Mouse (Mus musculus) limb, embryonic 12.5 days (tissue): ENCODE results near the gene Atg5. TPM values are rescaled to one million over a fixed set of nuclear protein-coding genes. Genes with fewer than 3 reads are reported as not detected.

Experiments used
- ATAC-seq: fragments of 200-750 bp; cut with Nextera tagmentation; 2 replicates; pipeline ENCODE4 v1.8.0; 2017; ENCODE audit warnings: low read depth, moderate TSS enrichment; ENCODE audit not compliant: insufficient number of reproducible peaks, insufficient read depth, low FRiP score, low TSS enrichment
- H3K27ac ChIP-seq: fragments of 300-500 bp; sonication (generic); 2 replicates; pipeline ENCODE4 v1.5.1; 2016; ENCODE audit warnings: mild to moderate bottlenecking, moderate library complexity
- H3K27me3 ChIP-seq: fragments of 300-500 bp; sonication (generic); 2 replicates; pipeline ENCODE4 v1.6.1; 2016; ENCODE audit warnings: mild to moderate bottlenecking, moderate library complexity
- H3K36me3 ChIP-seq: fragments of 300-500 bp; sonication (generic); 2 replicates; pipeline ENCODE4 v1.6.1; 2016; ENCODE audit warnings: mild to moderate bottlenecking, moderate library complexity
- H3K4me1 ChIP-seq: fragments of 300-500 bp; sonication (generic); replicated peaks from 2 replicates; pipeline ENCODE4 v1.6.1; 2016
- H3K4me2 ChIP-seq: fragments of 300-500 bp; sonication (generic); 2 replicates; pipeline ENCODE4 v1.6.1; 2016; ENCODE audit warnings: mild to moderate bottlenecking, moderate library complexity
- H3K4me3 ChIP-seq: fragments of 300-500 bp; sonication (generic); replicated peaks from 2 replicates; pipeline ENCODE4 v1.5.1; 2016; ENCODE audit warnings: mild to moderate bottlenecking
- H3K9ac ChIP-seq: fragments of 300-500 bp; sonication (generic); replicated peaks from 2 replicates; pipeline ENCODE4 v1.6.1; 2016; ENCODE audit warnings: mild to moderate bottlenecking, moderate library complexity
- H3K9me3 ChIP-seq: fragments of 300-500 bp; sonication (generic); 2 replicates; pipeline ENCODE4 v1.6.1; 2016; ENCODE audit warnings: mild to moderate bottlenecking, moderate library complexity
- WGBS: fragments of 180-500 bp; shearing (Covaris S2); methylation state at CpG from one replicate; pipeline ENCODE4 v1.1.7; 2016; 5-methylcytosine and 5-hydroxymethylcytosine counted together
- polyA plus RNA-seq: library from polyadenylated mRNA; unstranded; fragments of >200 nt; fragmentation: Nextera tagmentation; extraction: Ambion mirVana; gene quantifications from 2 replicates; pipeline ENCODE4 v1.2.1, GENCODE M21; 2016

The Atg5 gene
- polyA plus RNA-seq, 1 experiment from 2014 or later, result 48.5 TPM

DNA sequence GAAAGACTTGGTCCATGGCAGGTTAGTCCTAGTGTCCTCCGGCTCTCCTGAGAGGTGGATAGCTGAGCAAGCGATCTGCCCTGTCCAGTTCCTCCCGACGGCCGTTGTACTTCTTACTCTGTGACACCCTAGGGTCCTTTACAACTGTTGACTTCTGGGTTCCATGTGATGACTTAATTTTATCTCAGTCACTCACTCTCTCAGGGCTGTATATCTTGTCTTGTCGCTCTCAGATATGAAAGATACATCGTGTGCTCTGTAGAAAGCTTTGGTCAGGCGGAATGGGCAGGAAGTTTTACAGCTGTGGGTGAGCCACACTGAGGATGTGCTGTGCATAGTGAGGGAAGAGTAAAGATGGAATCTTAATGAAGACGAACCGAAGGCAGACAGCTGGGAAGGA is 86.2 kb downstream of the Atg5 start:
- H3K9ac ChIP-seq, result no peak overlapping the region
- ATAC-seq, result no peak
- H3K27me3 ChIP-seq, result no peaks in the 10 kb centered on the region
- peaks cover 5% of the 10 kb centered on the region for H3K4me1 ChIP-seq
- H3K9me3 ChIP-seq, result no peaks in the 10 kb centered on the region
- peaks cover 3% of the 10 kb centered on the region; the same call in 1 of the 2 replicates for H3K36me3 ChIP-seq
- WGBS, result 84% methylated on average over 10 of the region's 10 CpGs
- no peak overlapping the region for H3K4me2 ChIP-seq
- no peak overlapping the region for H3K4me3 ChIP-seq
- no peak overlapping the region for H3K27ac ChIP-seq

DNA sequence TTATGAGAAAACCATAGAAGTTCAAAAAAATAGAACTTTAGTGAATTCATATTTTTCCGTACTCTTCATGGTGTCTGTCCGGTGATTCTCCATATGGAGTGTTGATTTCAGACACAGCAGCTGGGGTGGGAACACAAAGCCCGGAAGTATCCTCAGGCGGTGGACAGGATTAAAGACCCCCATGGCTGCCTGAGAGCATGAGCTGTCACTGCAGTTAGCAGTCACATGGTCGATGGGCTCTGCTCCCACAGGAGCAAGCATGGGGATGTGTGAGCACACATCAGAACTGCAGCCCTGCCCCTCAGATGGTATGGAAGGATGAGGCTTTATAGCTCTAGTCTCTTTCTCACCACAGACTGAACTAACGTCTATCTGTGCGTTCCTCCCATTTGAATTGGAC is 87.1 kb downstream of the Atg5 start:
- no peak overlapping the region for H3K27ac ChIP-seq

DNA sequence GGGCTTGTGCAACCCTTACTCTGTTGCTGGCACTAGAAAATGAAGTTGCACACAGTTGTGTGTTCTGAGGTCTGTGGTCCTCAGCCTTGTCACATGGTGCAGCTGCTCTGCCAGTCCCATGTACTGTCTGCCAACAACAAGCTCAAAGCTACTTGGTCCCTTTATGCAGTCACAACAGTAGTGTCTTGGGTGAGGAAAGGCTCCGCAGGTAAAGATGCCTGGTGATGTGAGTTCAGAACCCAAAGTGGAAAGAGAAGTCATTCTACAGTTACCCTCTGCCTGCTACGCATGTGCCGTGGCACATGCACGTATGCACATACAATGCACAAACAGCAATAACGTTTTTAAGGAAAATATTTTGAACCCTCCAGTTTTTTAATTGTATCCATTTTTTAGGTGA is 88.5 kb downstream of the Atg5 start:
- Histone ChIP-seq H3K27me3 (no peaks in the 10 kb centered on the region), H3K9me3 (no peaks in the 10 kb centered on the region), H3K4me2 (no peak overlapping the region), H3K4me1 (peaks cover 9% of the 10 kb centered on the region), H3K9ac (no peak overlapping the region), H3K27ac (no peak overlapping the region), H3K4me3 (no peak overlapping the region), H3K36me3 (no peaks in the 10 kb centered on the region)
- WGBS, result 80% methylated on average over 5 of the region's 5 CpGs
- ATAC-seq, result no peak

More for the DNA sequence above, 87.1 kb downstream of the Atg5 start:
- H3K4me3 ChIP-seq, result no peak overlapping the region
- WGBS, result 70% methylated on average over 7 of the region's 7 CpGs
- peaks cover 5% of the 10 kb centered on the region for H3K4me1 ChIP-seq
- no peak for ATAC-seq
- no peaks in the 10 kb centered on the region for H3K9me3 ChIP-seq
- no peaks in the 10 kb centered on the region for H3K27me3 ChIP-seq
- H3K4me2 ChIP-seq, result no peak overlapping the region
- peaks cover 3% of the 10 kb centered on the region; the same call in 1 of the 2 replicates for H3K36me3 ChIP-seq
- no peak overlapping the region for H3K9ac ChIP-seq

DNA sequence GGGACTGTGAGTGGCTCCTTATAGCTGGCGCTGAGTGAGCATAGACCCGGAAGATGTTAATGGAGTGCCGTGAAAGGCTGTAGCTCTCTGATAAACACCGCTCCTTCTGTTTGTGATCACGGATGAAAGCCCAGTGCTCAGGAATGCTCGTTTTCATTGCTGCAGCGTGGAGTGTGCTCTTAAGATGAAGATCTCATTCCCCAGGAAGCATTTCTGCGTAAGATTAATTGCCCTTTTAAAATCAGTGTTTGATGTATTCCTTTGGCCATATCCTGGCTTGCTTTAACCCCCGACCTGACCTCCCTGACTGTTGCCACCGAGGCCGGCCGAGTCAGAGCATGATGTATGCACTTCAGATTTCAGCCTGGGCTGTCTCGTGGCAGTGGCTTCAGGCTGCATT is 89.2 kb downstream of the Atg5 start:
- Histone ChIP-seq H3K9me3 (no peaks in the 10 kb centered on the region), H3K4me2 (peak overlapping the region; percentile 13; the same call in 1 of the 2 replicates), H3K9ac (no peak overlapping the region), H3K4me1 (peaks cover 9% of the 10 kb centered on the region), H3K4me3 (no peak overlapping the region), H3K27ac (no peak overlapping the region), H3K36me3 (no peaks in the 10 kb centered on the region), H3K27me3 (no peaks in the 10 kb centered on the region)
- 6% methylated on average over 13 of the region's 13 CpGs for WGBS
- no peak for ATAC-seq

DNA sequence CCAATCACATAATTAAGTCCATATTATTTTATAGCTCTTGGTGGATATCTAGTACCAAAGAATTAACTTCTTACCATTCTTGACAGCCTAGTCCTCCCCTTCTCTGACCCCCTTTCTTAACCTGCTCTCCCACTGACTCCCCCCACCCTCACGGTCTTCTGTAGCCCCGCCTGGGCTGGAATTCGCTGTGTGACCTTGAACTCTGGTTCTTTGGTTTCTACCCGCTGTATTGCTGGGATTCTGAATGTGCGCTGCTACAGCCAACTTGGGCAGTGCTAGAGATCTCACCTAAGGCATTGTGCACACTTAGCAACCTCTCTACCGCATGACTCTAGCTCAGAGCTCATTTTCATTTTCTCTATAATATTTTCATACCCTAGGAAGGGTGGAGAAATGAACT is 90.7 kb downstream of the Atg5 start:
- no peak overlapping the region for H3K4me2 ChIP-seq
- H3K9ac ChIP-seq, result no peak overlapping the region
- no peaks in the 10 kb centered on the region for H3K27me3 ChIP-seq
- no peaks in the 10 kb centered on the region for H3K9me3 ChIP-seq
- WGBS, result 78% methylated on average over 6 of the region's 6 CpGs
- H3K4me3 ChIP-seq, result no peak overlapping the region
- peaks cover 9% of the 10 kb centered on the region for H3K4me1 ChIP-seq
- H3K27ac ChIP-seq, result no peak overlapping the region
- no peak for ATAC-seq
- no peaks in the 10 kb centered on the region for H3K36me3 ChIP-seq

DNA sequence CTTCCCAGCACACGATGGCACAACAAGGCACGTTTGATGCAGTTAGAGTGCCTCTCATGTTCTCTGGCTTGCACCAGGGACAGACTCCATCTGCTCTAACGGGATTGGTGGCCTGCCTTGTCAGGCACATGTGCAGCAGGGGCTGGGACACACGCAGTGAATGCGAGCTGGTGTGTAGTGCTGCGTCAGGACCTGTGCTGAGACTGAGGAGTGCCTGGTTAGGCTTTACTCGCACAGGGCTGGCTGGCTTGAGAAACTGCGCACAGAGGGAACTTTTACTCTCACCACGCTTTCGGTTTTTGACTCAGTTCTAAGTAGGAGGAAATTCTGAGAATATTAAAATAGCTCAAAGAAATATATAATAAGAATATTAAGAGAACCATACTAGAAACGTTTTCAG is 92.5 kb downstream of the Atg5 start:
- Histone ChIP-seq H3K27me3 (no peaks in the 10 kb centered on the region), H3K9ac (no peak overlapping the region), H3K9me3 (no peaks in the 10 kb centered on the region), H3K4me3 (no peak overlapping the region), H3K4me1 (peaks cover 9% of the 10 kb centered on the region), H3K4me2 (no peak overlapping the region), H3K36me3 (no peaks in the 10 kb centered on the region), H3K27ac (no peak overlapping the region)
- no peak for ATAC-seq
- 65% methylated on average over 11 of the region's 11 CpGs for WGBS

DNA sequence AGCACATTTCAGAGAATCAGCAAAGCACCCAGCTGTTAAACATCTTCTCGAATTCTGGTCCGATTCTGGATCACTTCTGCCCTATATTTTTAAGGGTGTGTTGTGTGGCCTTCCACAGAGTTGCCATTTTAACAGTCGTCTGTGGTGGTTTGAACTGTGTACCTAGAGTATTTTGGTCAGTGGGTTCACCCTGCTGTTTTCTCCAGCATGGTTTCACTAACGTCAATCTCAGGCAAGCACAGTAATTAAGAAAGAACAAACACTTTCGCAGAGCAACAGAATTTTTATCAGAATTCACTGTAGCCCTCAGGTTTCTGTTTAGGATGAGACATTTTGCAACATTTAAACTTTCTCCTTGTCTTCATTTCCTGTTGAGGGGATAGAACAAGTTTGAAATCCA is 94.3 kb downstream of the Atg5 start:
- ATAC-seq, result no peak
- Histone ChIP-seq H3K9ac (no peak overlapping the region), H3K36me3 (peaks cover 3% of the 10 kb centered on the region; the same call in 1 of the 2 replicates), H3K27ac (no peak overlapping the region), H3K4me3 (no peak overlapping the region), H3K4me1 (peaks cover 5% of the 10 kb centered on the region), H3K4me2 (no peak overlapping the region), H3K9me3 (no peaks in the 10 kb centered on the region), H3K27me3 (no peaks in the 10 kb centered on the region)
- 69% methylated on average over 5 of the region's 5 CpGs for WGBS

DNA sequence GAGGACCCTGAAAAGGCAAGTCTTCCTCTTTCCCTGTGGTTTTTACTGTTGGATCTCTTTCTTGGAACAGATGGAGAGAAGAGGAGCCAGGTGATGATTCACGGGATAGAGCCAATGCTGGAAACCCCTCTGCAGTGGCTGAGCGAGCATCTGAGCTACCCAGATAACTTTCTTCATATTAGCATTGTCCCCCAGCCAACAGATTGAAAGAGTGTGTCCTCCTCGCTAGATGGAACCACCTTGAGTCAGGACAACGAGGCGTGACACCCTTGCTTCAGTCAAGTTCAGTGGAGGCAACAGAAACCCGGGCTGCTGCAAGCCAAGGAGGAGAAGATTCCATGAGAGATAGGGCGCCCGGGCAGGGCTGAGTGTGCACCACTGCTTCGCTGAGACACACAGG is 94.7 kb downstream of the Atg5 start:
- H3K27me3 ChIP-seq, result no peaks in the 10 kb centered on the region
- no peak overlapping the region for H3K4me3 ChIP-seq
- WGBS, result 85% methylated on average over 9 of the region's 9 CpGs
- no peak overlapping the region for H3K27ac ChIP-seq
- ATAC-seq, result no peak
- 0 out of 2 replicates have a peak, but pooled peaks cover 4% of the 10 kb centered on the region for H3K4me1 ChIP-seq
- H3K4me2 ChIP-seq, result no peak overlapping the region
- H3K9me3 ChIP-seq, result no peaks in the 10 kb centered on the region
- H3K9ac ChIP-seq, result no peak overlapping the region
- H3K36me3 ChIP-seq, result peaks cover 4% of the 10 kb centered on the region; the same call in 1 of the 2 replicates

DNA sequence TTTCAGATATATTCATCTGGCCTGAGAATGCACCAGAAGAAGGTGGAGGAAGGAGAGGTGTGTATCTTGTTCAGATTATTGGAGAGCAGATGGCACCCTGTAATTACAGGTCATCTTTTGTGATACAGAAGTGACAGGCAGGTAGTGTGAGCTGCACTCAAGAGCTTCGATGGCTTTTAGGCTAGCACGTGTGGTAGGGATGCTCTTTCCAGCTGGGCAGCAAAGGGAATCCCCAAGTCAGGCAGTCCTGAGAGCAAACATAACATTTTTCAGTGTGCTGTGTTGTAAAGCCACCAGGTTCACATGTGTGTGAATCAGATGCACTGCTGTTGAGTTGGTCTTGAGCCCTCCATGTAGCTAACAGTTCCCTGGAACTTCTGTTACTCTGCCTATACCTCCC is 98.0 kb downstream of the Atg5 start:
- no peaks in the 10 kb centered on the region for H3K27me3 ChIP-seq
- no peaks in the 10 kb centered on the region for H3K9me3 ChIP-seq
- H3K9ac ChIP-seq, result no peak overlapping the region
- 0 out of 2 replicates have a peak, but pooled peaks cover 3% of the 10 kb centered on the region for H3K4me1 ChIP-seq
- H3K4me2 ChIP-seq, result no peak overlapping the region
- no peak overlapping the region for H3K4me3 ChIP-seq
- H3K36me3 ChIP-seq, result peaks cover 4% of the 10 kb centered on the region; the same call in 1 of the 2 replicates
- WGBS, result 86% methylated on average over 2 of the region's 2 CpGs
- no peak for ATAC-seq
- no peak overlapping the region for H3K27ac ChIP-seq

DNA sequence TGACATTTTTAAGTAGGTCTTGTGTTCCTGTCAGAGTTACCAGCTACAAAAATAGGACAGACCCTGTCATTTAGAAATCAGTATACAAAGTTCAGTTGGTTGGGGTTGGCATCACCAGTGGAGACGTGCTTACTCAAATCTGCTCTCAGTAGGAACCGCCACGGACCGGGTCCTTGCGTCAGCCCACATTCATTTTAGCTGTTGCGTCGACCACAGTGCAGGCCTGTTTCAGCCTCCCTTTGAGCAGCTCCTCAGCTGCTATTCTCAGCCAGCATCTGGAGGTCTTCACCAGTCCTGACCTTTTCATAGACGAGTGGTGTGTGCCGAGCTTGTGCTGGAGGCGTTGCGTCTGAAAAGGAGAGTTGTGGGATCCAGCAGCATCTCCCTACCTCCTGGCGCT is 98.9 kb downstream of the Atg5 start:
- H3K36me3 ChIP-seq, result peaks cover 4% of the 10 kb centered on the region; the same call in 1 of the 2 replicates
- H3K4me3 ChIP-seq, result no peak overlapping the region
- no peak overlapping the region for H3K27ac ChIP-seq
- H3K4me2 ChIP-seq, result no peak overlapping the region
- no peak overlapping the region for H3K9ac ChIP-seq
- 75% methylated on average over 12 of the region's 12 CpGs for WGBS
- no peaks in the 10 kb centered on the region for H3K27me3 ChIP-seq
- ATAC-seq, result no peak
- 0 out of 2 replicates have a peak, but pooled peaks cover 3% of the 10 kb centered on the region for H3K4me1 ChIP-seq
- no peaks in the 10 kb centered on the region for H3K9me3 ChIP-seq

DNA sequence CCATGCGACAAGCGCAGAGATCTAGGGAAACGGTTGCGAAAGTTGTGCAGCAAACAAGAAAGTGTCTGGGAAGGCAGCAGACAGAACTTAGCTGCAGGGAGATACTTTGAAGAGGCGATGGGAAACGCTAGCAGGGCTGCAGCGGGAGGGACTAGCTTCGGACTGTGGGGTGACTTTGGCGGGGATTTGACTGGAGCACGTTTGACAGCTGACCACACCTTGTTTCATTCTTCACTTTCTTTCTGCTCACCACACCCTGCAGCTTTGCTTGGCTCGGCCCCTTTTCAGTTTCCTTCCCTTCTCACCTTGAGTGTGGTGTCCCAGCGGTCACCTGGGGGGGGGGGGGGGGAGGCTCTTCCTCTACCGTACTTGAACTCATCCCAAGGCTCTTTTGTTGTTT is 100.4 kb downstream of the Atg5 start:
- H3K9me3 ChIP-seq, result no peaks in the 10 kb centered on the region
- WGBS, result 66% methylated on average over 13 of the region's 13 CpGs

DNA sequence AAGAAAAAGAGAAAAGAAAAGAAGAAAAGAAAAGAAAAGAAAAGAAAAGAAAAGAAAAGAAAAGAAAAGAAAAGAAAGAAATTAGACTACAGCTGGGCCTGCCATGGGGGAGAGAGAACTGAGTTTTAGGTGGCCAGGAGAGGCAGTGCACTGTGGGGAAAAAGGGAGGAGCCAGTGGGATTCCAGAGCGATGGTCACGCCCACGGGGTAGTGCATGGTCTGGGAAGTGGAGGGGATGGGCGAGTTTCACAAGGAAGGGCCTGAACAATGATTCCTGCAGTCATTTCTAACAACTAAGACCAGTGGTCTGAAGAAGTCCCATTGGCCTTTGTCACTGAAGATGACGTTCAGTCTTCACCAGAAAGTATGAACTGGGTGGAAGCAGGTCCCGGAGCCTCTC is 102.5 kb downstream of the Atg5 start:
- no peak overlapping the region for H3K27ac ChIP-seq
- peaks cover 4% of the 10 kb centered on the region; the same call in 1 of the 2 replicates for H3K36me3 ChIP-seq
- WGBS, result 71% methylated on average over 6 of the region's 6 CpGs
- H3K9ac ChIP-seq, result no peak overlapping the region
- H3K9me3 ChIP-seq, result no peaks in the 10 kb centered on the region
- no peak overlapping the region for H3K4me3 ChIP-seq
- no peak overlapping the region for H3K4me2 ChIP-seq
- ATAC-seq, result no peak
- 0 out of 2 replicates have a peak, but pooled peaks cover 3% of the 10 kb centered on the region for H3K4me1 ChIP-seq
- no peaks in the 10 kb centered on the region for H3K27me3 ChIP-seq

More for the DNA sequence above, 100.4 kb downstream of the Atg5 start:
- Histone ChIP-seq H3K36me3 (peaks cover 4% of the 10 kb centered on the region; the same call in 1 of the 2 replicates), H3K4me2 (no peak overlapping the region), H3K27me3 (no peaks in the 10 kb centered on the region), H3K9ac (no peak overlapping the region), H3K27ac (no peak overlapping the region), H3K4me1 (0 out of 2 replicates have a peak, but pooled peaks cover 3% of the 10 kb centered on the region), H3K4me3 (no peak overlapping the region)
- no peak for ATAC-seq
